Mouse (Mus musculus) G1E (cell line): ENCODE results near the gene Tcf25.

Experiments used
- CTCF ChIP-seq: IDR thresholded peaks from 2 replicates; pipeline ENCODE4 v1.5.1; 2012; ENCODE audit warnings: low read depth, low read length, inconsistent platforms, mixed read lengths
- GATA2 ChIP-seq: IDR thresholded peaks from 2 replicates; pipeline ENCODE4 v1.6.1; 2012; ENCODE audit warnings: low read depth, low read length, inconsistent platforms, borderline replicate concordance
- POLR2AphosphoS5 ChIP-seq: IDR thresholded peaks from 2 replicates; pipeline ENCODE4 v1.6.1; 2012; ENCODE audit warnings: low read depth, low read length, inconsistent platforms; ENCODE audit not compliant: insufficient replicate concordance
- TAL1 ChIP-seq: conservative IDR thresholded peaks from 2 replicates; pipeline ENCODE4 v1.6.1; 2012; ENCODE audit warnings: low read depth, low read length, inconsistent platforms, mixed read lengths

- TF ChIP-seq GATA2 (no peak), CTCF (no peak), POLR2AphosphoS5 (no peak), TAL1 (no peak)
These were observed 41.1 kb upstream of the Tcf25 start, which contains the start of gene Spire2 for GRCm38 (mm10) chr8:123332262-123333090.
